Mouse (Mus musculus): ENCODE results near the gene Fam222b. TPM values are rescaled to one million over a fixed set of nuclear protein-coding genes. Genes with fewer than 3 reads are reported as not detected.

Fam222b gene
- total RNA-seq, 2 experiments from 2014 or later: 27.5 to 32.1 TPM

DNA sequence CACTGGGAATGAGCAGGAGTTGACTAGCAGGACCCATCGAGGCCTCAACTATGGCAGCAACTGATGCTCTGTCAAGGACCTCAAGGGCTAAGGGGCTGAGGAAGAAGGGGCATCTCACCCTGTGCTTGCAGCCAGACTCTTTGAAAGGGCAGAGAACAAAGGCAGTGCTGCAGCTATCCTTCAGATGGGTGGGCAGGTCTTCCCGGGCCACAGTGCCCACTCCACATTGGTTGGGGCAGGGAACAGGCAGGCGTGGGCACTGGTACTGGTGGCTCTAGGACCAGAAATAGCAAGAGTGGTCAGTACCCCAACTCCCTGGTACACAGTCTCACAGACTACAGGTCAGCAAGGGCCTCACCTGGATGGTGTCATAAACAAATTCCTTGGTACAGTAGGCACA lies 66.2 kb downstream of the Fam222b start:
- no peak for TF ChIP-seq CTCF (IDR thresholded peaks at IDR 0.05)
- no peak for DNase-seq (ENCODE audit: extremely low spot score in 1 of 2, low spot score in 2 of 2)
- H3K27ac ChIP-seq: no peak overlapping the region
- H3K4me3 ChIP-seq: no peak overlapping the region
- intact Hi-C loops (cut with DNase I): loop anchor here (5.0 kb wide), 1 partner anchor 63 kb away; no protein-coding TSS in a partner anchor

DNA sequence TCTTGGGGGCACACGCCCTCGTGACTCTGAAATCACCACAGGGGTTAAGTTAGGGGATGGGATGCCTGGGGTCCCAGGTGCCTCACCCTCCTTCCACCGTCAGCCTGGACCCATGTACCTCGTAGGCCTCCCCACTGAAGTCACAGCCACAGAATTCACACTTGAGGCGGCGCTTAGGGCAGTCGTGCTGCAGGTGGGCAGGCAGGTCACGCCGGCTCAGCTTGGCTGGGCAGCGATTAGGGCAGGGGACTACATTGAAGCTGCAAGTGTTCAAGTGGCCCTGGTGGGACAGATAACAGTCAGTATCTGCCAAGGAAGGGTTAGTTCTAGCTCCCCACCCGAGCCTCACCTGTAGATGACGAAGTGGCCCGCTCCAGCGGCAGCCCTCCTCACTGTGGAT lies 66.7 kb downstream of the Fam222b start:
- no peak for TF ChIP-seq CTCF (IDR thresholded peaks at IDR 0.05)

DNA sequence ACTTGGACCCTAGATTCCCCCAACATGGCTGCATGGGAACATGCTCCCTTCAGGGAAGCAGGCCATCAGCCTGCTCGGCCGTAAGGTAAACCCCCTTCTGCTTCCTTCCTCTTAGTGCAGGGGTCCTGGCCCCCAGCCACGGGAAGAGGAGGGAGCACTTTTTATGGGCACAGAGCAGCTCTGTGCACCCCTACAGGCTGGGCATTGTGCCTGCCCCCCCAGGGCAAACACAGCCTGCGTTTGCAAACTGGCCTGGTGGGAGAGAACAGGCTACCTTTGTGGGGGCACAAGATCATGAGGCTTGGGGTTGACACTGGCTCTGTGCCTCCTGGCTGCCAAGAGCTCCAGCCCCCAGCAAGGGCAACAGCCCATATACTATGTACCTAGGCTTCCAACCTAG lies 67.5 kb downstream of the Fam222b start:
- Histone ChIP-seq H3K4me3 (no peak overlapping the region), H3K27ac (no peak overlapping the region)
- no peak for DNase-seq (ENCODE audit: extremely low spot score in 1 of 2, low spot score in 2 of 2)
- no peak for TF ChIP-seq CTCF (IDR thresholded peaks at IDR 0.05)
- intact Hi-C loops (cut with DNase I): loop anchor here (5.0 kb wide), 1 partner anchor 65 kb away; no protein-coding TSS in a partner anchor

More for the DNA sequence above, 66.7 kb downstream of the Fam222b start:
- Histone ChIP-seq H3K27ac (no peak overlapping the region), H3K4me3 (no peak overlapping the region)
- intact Hi-C loops (cut with DNase I): loop anchor here (5.0 kb wide), 1 partner anchor 64 kb away; no protein-coding TSS in a partner anchor
- no peak for DNase-seq (ENCODE audit: extremely low spot score in 1 of 2, low spot score in 2 of 2)

DNA sequence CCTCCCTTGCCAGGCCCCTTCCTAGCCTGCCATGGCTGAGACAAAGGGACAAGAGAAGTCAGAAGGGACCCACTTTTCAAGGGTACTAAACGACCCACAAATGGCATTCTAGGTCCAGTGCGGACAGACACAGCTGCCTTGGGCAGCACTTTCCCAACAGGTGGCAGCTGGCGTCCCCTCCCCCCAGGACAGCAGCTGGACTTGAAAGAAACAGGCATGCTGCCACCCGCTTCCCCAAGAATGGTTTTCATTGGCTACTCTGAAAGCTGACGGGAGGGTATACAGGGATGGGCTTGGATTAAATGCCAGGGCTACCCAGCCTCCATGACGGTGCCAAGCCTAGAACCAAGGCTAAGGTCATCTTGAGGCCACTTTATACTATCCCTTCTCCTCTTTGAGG lies 68.0 kb downstream of the Fam222b start:
- TF ChIP-seq CTCF (IDR thresholded peaks at IDR 0.05): no peak
- no peak overlapping the region for H3K27ac ChIP-seq
- H3K4me3 ChIP-seq: no peak overlapping the region
- intact Hi-C loops (cut with DNase I): loop anchor here (5.0 kb wide), 1 partner anchor 65 kb away; no protein-coding TSS in a partner anchor
- DNase-seq (ENCODE audit: extremely low spot score in 1 of 2, low spot score in 2 of 2): no peak

DNA sequence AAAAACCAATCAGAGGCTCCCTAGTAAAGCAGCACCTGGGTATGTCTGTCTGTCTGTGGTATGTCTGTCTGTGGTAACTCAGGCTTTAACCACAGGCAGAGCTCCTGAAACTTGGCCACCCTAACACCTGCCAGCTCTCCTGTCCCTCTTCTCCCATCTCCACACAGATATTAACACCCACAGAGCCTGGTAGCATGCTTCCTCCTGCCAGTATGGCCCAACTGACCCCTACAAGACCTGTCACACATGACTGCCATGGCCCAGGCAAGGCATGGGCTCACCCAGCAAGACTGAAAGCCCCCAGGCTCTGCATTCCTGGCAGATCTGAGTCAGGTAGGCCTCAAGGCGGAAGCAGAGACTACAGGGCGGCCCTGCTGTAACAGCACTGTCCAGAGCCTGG lies 68.6 kb downstream of the Fam222b start:
- no peak overlapping the region for H3K4me3 ChIP-seq
- TF ChIP-seq CTCF (IDR thresholded peaks at IDR 0.05): no peak
- DNase-seq (ENCODE audit: extremely low spot score in 1 of 2, low spot score in 2 of 2): no peak
- intact Hi-C loops (cut with DNase I): loop anchor here (5.0 kb wide), 1 partner anchor 66 kb away; no protein-coding TSS in a partner anchor
- peak overlapping the region; percentile 80; the same call in 1 of the 2 replicates for H3K27ac ChIP-seq

DNA sequence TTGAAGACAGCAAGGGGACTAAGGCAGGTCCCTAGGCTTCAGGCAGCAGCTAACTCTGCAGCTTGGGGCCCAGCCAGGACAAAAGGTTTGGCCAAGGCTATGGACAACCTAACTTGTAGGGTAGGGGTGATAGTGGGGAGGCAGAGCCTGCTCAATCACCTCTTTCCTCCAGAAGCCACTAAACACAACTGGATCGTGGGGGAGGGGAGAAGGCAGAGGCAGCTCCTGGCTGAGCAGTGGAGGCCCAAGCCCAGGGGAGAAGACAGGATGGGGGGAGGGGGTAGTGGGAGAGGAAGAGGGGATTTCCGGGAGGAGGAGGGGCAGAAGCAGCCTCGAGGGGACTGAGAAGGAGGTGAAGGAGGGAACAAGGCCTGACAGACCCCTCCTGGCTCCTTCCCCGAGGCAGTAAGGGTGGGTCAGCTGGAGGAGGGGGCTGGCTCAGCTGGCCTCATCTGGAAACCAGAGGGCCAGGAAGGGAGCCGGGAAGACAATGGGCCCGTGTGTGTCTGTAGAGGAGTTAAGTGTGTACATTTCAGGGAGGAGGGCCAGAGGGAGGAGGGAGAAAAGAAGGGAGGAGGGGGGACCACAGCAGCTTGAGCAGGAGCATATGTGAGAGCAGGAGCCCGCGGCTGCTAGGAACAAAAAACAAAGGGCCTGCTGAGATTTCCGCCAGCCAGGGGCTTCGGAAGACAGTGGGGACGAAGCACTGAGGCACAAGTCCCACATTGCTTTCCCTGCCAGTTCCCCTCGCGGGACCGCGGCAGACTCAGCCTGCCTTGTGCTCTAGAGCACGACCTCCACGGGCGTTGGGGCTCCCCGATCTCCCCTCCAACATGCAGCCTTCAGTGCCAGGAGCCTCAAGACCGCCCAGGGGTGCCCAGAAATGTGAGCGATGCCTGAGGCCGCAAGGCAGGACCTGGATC lies 69.5 kb downstream of the Fam222b start:
- H3K4me3 ChIP-seq: peak overlapping the region; percentile 74
- H3K27ac ChIP-seq: peak overlapping the region; percentile 80
- intact Hi-C loops (cut with DNase I): loop anchor here (5.0 kb wide), 1 partner anchor 67 kb away; no protein-coding TSS in a partner anchor
- no peak for TF ChIP-seq CTCF (IDR thresholded peaks at IDR 0.05)
- DNase-seq (ENCODE audit: extremely low spot score in 1 of 2, low spot score in 2 of 2): no peak

DNA sequence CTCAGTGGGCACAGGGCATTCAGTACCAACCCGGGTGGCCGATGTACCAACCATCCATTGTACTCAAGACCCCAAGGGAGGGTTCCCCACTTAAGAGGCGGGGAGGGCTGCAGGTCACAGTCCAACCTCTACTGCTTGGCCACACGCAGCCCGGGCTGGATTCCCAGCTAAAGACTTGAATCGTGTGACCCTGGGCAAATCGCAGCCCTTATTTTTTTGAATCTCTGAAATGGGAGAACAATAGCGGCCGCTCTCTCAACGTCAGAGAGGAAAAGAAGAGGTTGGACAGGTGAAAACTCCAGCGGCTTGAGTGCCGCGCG lies 70.1 kb downstream of the Fam222b start:
- no peak for DNase-seq (ENCODE audit: extremely low spot score in 1 of 2, low spot score in 2 of 2)
- Histone ChIP-seq H3K27ac (peak overlapping the region; percentile 80), H3K4me3 (peak overlapping the region; percentile 74)
- intact Hi-C loops (cut with DNase I): loop anchor here (5.0 kb wide), 1 partner anchor 67 kb away; no protein-coding TSS in a partner anchor
- TF ChIP-seq CTCF (IDR thresholded peaks at IDR 0.05): no peak

DNA sequence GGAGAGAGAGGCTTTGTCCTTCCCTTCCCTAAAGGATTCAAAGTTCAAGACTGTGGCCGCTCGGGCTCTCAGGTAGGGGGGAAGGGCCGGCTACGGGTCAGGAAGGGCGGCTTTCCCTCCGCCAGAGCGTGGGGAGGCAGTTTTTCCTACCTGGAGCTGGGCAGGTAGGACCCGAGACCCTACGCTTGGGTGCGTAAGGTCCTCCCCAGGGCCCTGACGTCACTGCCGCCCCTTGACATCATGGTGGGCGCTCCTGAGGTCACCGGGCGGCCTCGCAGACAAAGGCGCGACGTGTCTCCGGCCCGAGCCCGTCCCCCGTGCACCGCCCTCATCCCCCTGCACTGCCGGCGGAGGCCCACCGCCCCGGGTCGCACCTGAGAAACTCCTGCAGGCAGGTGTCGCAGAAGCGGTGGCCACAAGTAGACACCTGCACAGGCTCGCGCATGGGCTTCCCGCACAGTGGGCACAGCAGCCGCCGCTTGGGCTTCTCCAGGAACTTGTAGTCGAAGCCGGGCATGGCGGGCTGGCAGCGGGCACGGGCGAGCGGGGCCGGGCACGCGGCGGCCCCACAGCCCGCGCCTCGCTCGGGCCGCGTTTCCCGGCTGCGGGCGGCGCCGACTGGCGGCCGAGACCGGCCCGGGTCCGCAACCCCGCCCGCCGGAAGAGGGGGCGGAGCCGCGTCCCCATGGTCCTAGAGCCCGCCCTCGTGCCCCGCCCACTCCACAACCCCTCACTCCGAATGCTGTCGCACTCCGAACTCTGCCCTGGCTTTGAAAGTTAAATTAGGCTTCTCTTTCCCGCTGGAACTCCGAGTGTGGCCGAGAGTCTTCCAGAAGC lies 70.7 kb downstream of the Fam222b start, which contains the start of gene Traf4:
Gene Traf4, minus strand, starts transcription at position 666 of the 837 bp plus-strand sequence.
- DNase-seq (ENCODE audit: extremely low spot score in 1 of 2, low spot score in 2 of 2): peak; percentile 75
- H3K4me3 ChIP-seq: peak within 1 kb of the TSS; percentile 74
- intact Hi-C loops (cut with DNase I): loop anchor here (5.0 kb wide), 1 partner anchor 68 kb away; no protein-coding TSS in a partner anchor
- peak within 1 kb of the TSS; percentile 80 for H3K27ac ChIP-seq
- TF ChIP-seq CTCF (IDR thresholded peaks at IDR 0.05): peak; percentile 15

DNA sequence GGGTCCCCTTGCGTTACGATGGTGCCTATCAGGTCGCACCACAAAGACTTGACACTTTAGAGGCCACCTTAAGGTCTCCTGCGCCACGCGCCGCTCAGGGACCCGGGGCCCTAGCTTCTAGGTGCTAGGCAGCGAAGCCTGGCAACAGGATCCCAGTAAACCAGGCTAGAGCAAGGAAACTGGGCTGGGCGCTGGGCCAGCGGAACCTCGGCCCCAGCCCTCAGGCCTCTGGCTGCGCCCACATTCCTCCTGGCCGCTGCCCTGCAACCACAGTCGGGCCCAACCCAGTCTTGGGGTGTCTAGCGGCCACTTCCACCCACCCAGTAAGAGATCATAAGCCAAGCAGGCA lies 71.3 kb downstream of the Fam222b start:
- intact Hi-C loops (cut with DNase I): no loop called here
- TF ChIP-seq CTCF (IDR thresholded peaks at IDR 0.05): no peak
- peak overlapping the region; percentile 48 for H3K27ac ChIP-seq
- peak overlapping the region; percentile 74 for H3K4me3 ChIP-seq
- DNase-seq (ENCODE audit: extremely low spot score in 1 of 2, low spot score in 2 of 2): peak in 1 of 2 experiments; percentile 48

DNA sequence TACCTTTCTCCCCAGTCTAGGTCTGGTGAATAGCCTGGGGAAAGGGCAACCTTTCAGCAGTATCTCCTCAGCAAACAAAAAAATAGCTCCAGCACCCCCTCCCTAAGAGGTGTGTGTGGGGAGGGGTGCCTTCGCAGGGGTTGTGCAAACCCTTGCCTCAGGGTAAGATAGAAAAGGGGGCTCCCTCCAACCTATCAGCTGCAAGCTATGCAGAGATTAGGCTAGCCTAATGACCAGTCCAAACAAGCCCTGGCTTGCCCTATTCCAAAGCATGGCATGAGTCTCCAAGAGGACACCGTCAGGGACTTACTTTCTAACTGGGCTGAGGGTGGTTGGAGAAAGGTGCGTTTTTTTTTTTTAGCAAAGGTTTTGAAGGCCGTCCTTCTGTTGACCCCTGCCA lies 71.7 kb downstream of the Fam222b start:
- H3K27ac ChIP-seq: no peak overlapping the region; the same call in 1 of the 2 replicates
- H3K4me3 ChIP-seq: peak overlapping the region; percentile 74; the same call in 1 of the 2 replicates
- intact Hi-C loops (cut with DNase I): no loop called here
- DNase-seq (ENCODE audit: extremely low spot score in 1 of 2, low spot score in 2 of 2): no peak
- TF ChIP-seq CTCF (IDR thresholded peaks at IDR 0.05): no peak

DNA sequence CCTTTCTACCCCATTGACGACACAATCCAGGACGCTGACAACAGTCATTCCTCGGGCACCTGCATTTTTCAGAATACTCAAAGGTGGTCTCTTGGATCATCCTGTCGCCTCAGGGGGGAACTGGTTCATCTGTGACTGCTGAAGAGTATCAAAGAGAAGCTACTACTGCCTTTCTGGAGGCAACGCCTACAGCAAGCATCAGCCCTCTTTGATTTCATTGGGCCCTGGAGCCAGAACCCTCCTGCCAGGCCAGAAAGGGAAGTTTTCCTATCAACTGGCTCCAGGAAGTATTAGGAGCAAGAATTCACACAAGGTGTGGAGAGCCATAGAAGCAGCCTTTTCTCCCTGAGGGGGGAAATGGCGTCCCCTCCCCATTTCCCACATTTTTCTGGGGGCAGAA lies 72.2 kb downstream of the Fam222b start:
- DNase-seq (ENCODE audit: extremely low spot score in 1 of 2, low spot score in 2 of 2): no peak
- intact Hi-C loops (cut with DNase I): no loop called here
- TF ChIP-seq CTCF (IDR thresholded peaks at IDR 0.05): no peak

More for the DNA sequence above, 72.2 kb downstream of the Fam222b start:
- Histone ChIP-seq H3K27ac (no peak overlapping the region), H3K4me3 (no peak overlapping the region)
